Mouse (Mus musculus): ENCODE results near the gene Timm8b. TPM values are rescaled to one million over a fixed set of nuclear protein-coding genes. Genes with fewer than 3 reads are reported as not detected.
A peak's percentile ranks its signal among the peaks of the same experiment; 100 is the strongest.

Timm8b gene
- total and polyA plus RNA-seq, 3 experiments, result 119 to 244 (median 160) TPM

GRCm38 (mm10) chr9:50590856-50591518, 12.7 kb upstream of the Timm8b start:
- Histone ChIP-seq H3K27ac (ENCODE audit: insufficient read depth, low read depth) (no peak overlapping the region), H3K79me2 (replicated peaks; ENCODE audit: control insufficient read depth, extremely low read depth, insufficient read depth, poor library complexity, severe bottlenecking) (no peaks in the 10 kb centered on the region), H3K4me3 (replicated peaks in 1 of 3; ENCODE audit: low read depth in 2 of 3, low read length in 2 of 3, poor library complexity in 1 of 3) (peak overlapping the region in 1 of 3 experiments; percentile 21), H3K27me3 (replicated peaks) (no peaks in the 10 kb centered on the region), H3K4me1 (ENCODE audit: control insufficient read depth in 1 of 2, insufficient read depth in 2 of 2) (peaks cover 5 to 14% of the 10 kb centered on the region in 2 experiments), H3K9me3 (replicated peaks; ENCODE audit: low read length) (no peaks in the 10 kb centered on the region), H3K36me3 (replicated peaks in 1 of 2; ENCODE audit: control insufficient read depth in 1 of 2, insufficient read depth in 1 of 2, low read length in 1 of 2) (peaks cover 10 to 16% of the 10 kb centered on the region in 2 experiments), H3K4me2 (ENCODE audit: insufficient read depth, low read depth, poor library complexity, severe bottlenecking) (peak overlapping the region; percentile 8; the same call in 1 of the 2 replicates), H3K9ac (ENCODE audit: insufficient read depth, low read depth) (no peak overlapping the region; the same call in 1 of the 2 replicates)
- in situ Hi-C loops (cut with MboI; ENCODE audit: low pct_ligation_motif_present, low pct_unique_long_range_greater_than_20kb, low sequenced_read_pairs), result no loop called here
- TF ChIP-seq HCFC1 (IDR thresholded peaks at IDR 0.05; ENCODE audit: low read depth, low read length) (no peak), BHLHE40 (IDR thresholded peaks at IDR 0.05; ENCODE audit: low read depth, low read length) (peak; percentile 49), JUND (conservative IDR thresholded peaks at IDR 0.05; ENCODE audit: low read depth, low read length) (no peak), UBTF (IDR thresholded peaks at IDR 0.05; ENCODE audit: low read depth, low read length) (no peak), MAX (IDR thresholded peaks at IDR 0.05; ENCODE audit: low read length) (no peak), CHD1 (IDR thresholded peaks at IDR 0.05; ENCODE audit: low read depth, low read length) (no peak), RAD21 (IDR thresholded peaks at IDR 0.05; ENCODE audit: low read depth, low read length) (no peak), MEF2A (IDR thresholded peaks at IDR 0.05; ENCODE audit: borderline replicate concordance, low read depth, low read length) (peak; percentile 80; the same call in 1 of the 2 replicates), USF1 (IDR thresholded peaks at IDR 0.05; ENCODE audit: low read depth, low read length) (no peak), MAFK (IDR thresholded peaks at IDR 0.05; ENCODE audit: insufficient replicate concordance, low read length) (peak; percentile 25; the same call in 1 of the 2 replicates), USF2 (conservative IDR thresholded peaks at IDR 0.05; ENCODE audit: low read depth, low read length) (no peak), RCOR1 (conservative IDR thresholded peaks at IDR 0.05; ENCODE audit: low read depth, low read length) (no peak), MXI1 (IDR thresholded peaks at IDR 0.05; ENCODE audit: low read depth, low read length) (no peak), CHD2 (IDR thresholded peaks at IDR 0.05; ENCODE audit: low read length) (no peak), CTCF (conservative IDR thresholded peaks at IDR 0.05 in 1 of 2, IDR thresholded peaks at IDR 0.05 in 1 of 2; ENCODE audit: low read depth in 2 of 2, low read length in 2 of 2) (no peak), EP300 (IDR thresholded peaks at IDR 0.05; ENCODE audit: low read length) (no peak), SIN3A (IDR thresholded peaks at IDR 0.05; ENCODE audit: low read length) (no peak), ELF1 (IDR thresholded peaks at IDR 0.05; ENCODE audit: low read depth, low read length) (no peak), ETS1 (conservative IDR thresholded peaks at IDR 0.05; ENCODE audit: low read depth, low read length) (peak; percentile 55; the same call in 1 of the 2 replicates), TBP (conservative IDR thresholded peaks at IDR 0.05; ENCODE audit: low read depth, low read length) (no peak), IRF4 (IDR thresholded peaks at IDR 0.05; ENCODE audit: low read depth, low read length) (peak; percentile 48; the same call in 1 of the 2 replicates)
- dilution Hi-C loops (cut with MboI; ENCODE audit: extremely low pct_ligation_motif_present, extremely low pct_unique_long_range_greater_than_20kb, low sequenced_read_pairs), result no loop called here
- DNase-seq (ENCODE audit: extremely low read depth), result peak; percentile 61
